Mouse (Mus musculus) spleen, postnatal 36 days (tissue): Measurements from ENCODE around the gene Kcnk5.
A peak's percentile ranks its signal among the peaks of the same experiment; 100 is the strongest.

ENCODE experiments used
- DNase-seq, 2 experiments: peaks; one replicate each; pipeline ENCODE4 v3.0.0; 2022; ENCODE audit warnings: low spot score in 2 of 2, mixed read lengths in 1 of 2

Kcnk5 gene

DNA sequence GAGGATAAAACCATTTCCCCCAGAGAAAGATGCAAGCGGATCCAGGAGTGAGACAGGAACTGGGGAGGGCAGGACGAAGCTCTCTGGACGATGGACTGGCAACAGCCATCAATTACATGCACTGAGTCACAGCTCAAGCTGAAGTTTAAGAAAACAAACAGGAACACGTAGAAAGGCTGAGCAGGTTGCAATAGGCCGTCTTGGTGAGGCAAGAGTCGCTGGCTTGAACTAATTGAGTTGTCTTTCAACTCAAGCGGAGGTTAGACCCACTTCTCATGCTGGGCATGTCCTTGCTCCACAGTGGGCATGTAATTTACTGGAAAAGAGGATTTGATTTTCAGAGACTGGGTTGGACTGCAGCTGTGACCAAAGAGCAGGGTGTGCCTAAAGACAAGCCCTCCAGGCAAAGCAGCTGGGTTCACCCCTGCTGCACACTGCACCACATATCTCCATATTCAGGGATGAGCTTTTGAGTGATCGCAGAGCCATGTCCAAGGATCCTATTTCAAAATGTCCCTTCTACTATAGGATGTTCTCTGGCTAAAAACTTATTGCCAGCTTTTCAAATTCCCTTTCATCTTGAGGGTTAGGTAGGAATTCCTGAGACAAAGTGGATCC is 19.6 kb upstream of the Kcnk5 start:
- no peak for DNase-seq

DNA sequence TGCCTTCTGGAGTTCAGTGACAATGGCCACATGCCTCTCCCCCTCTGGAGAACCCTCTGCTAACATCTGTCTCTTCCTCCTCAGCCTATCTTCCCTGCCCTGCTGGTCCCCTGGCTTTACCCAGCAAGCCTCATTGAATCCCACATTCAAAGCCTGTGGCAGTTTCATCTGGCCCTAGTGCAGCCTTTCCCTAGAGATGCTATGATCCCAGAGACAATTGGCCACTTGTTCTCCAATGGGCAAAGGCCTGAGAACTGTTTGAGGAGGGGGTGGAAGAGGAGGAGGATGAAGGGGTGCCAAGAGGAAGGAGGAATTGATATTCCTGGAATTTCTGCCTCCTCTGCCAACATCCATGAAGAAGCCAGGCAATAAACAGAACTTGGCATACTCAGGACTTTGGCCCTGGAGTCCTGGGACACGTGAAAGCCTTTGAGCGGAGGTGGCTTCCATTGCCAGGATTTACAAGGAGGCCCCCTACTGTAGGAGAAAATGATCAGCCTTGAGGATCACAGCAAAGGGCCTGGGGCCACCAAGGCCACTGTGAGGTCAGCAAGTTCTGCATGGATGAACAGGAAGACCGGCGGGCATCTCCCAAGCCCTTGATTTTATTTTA is 11.6 kb upstream of the Kcnk5 start:
- DNase-seq: no peak

DNA sequence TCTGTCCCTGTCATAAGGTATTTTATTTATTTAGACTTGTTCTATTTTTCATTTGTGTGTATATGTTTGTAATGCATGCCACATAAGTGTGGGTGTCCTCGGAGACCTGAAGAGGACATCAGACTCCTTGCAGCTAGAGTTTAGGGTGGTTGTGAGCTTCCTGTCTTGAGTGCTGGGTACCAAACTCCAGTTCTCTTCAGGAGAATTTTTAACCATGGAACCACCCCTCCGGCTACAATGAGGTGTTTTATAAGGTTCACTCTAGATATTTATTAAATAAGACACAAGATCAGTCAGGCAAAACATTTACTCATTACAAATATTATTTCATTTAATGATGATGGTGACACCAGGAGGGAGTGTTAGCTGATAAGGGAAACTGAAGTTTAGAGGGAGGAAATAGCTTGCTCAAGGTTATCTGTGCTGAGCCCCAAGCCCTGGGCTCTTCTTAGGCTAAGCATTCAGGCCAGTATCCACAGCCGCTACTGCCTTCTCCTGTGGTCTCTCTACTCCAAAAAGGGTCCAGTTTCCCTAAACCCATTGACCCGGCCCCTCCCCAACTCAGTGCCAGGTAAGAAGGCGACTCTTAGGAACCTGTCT is 9.6 kb upstream of the Kcnk5 start:
- no peak for DNase-seq

DNA sequence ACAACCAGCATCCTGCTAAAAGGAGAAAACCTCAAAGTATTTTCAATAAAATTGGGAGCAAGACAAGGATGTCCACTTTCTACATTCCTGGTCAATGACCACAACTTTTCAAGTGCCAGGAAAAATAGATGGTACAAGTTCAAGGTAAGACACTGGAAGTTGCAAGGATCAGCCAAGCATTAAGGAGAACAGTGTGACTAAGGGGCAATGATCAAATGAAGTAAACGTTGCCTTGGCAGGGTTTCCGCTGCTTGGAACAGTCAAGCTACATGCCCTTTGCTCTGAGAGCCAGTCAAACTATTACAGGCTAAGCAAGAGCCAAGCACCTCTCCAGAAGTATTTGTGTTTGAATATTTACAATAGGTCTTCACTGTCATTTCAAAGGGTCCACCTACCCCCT is 8.1 kb upstream of the Kcnk5 start:
- DNase-seq: no peak

DNA sequence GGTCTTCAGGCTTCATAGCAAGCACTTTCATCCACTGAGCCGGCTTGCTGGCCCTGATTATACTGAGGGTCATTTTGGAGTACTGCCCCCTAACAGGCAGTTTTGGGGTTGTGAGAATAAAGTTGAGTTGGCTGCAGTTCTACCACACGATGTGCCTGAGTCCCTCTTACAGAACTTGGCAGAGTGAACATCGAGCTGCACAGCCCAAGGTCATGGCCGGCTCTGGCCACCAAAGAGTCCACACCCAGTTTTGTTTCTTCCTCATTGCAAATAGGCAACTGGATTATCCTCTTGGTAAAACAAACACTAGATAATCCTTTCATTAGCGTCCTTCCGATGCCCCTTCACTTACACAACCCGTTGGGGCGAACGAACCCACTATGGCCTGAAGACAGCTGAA is 3.8 kb upstream of the Kcnk5 start:
- DNase-seq: no peak

DNA sequence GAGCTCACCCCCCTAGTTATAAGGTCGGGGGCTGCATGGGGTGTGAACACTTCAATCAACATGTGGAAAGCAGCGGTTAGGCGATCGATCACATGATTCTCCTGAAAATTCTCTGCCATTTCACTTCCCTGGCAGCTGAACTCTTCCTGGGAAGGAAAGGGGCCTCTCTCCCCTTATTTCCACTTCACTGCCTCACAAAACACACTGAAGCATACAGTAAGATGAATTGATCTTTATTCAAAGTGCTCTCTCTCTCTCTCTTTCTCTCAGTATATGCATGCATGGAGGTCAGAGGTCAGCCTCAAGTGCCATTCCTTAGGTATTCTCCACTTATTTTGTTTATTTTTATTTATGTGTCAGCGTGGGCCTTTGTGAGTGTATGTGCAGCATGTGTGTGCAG is 2.1 kb upstream of the Kcnk5 start:
- no peak for DNase-seq

DNA sequence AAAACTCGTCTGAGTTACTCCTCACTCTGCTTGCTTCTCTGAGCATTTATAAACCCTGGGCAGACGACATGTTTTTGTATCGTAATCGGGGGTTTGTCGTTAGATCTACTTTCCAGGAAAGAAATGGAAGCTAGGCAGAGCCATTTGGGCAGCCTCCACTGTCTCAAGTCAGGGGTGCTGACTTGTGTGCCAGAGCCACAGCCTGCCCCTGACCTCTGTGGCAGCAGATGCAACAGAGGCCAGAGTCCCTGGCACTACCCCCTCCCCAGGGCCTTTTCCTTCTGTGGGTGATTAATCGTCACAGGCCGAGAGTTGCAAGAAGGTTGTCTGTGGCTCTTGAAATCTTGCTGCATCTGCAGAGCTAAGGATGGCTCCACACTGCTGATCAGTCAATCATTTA is 987 bp upstream of the Kcnk5 start:
- no peak for DNase-seq

DNA sequence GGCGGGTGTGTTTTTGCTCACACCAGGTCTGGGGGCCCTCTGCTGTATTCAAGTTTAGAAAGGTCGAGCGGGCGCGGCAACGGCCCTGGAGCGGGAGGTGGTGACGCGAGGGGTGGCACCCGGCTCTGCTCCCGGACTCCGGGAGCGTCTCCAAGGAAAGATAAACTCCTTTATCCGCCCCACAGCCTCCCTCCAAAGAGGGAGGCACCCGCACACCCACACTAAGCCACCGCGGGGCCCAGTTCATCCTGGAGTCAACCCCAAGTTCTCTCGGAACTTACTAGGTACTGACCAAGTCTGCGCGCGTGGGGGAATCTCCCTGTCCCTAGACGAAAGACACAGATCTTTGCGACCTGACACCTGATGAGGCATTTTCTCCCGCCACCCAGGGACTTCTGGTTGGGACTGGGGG is 852 bp downstream of the Kcnk5 start:
- DNase-seq: peak; percentile 46 to 53

DNA sequence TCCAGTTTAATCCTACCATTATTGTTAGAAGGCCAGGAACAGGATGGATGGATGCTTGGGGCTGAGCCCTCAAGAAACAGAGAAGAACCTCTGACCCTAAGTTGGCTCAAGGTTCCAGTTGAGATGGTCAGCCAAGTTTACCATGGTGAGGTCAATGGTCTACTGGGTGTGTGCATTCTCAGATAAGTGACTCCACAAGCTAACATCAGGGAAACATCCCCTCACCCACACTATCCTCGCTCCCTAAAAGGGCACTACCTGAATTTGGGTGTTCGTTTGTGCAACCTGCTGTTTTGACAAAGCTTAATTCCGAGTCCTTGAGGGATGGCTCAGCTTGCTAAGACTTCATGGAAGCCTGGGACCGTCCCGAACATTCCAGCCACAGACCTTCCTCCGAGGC is 1.3 kb downstream of the Kcnk5 start:
- DNase-seq: no peak

DNA sequence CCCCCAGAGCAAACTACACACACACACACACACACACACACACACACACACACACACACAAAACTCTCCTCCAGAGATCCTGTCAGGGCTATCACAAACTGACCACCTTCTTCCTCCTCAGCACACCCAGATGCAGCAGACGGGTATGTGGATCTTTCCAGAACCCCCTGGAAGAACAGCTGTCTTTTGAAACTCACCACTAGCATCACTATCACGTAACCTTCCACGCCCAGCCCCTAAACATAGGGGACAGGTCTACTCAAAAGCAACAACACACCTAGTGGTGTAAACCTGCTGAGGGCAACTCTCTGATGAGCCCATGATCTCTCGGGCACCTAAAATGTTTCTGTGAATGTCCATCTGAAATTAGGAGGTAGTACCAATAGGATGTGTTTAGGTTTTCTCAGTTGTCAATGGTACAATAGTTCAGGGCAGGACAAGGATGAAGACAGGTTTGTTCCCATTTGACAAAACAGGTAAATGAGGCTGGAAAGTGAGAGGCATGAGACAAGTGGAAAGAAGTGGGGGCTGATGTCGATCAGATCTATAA is 1.8 kb downstream of the Kcnk5 start:
- no peak for DNase-seq

DNA sequence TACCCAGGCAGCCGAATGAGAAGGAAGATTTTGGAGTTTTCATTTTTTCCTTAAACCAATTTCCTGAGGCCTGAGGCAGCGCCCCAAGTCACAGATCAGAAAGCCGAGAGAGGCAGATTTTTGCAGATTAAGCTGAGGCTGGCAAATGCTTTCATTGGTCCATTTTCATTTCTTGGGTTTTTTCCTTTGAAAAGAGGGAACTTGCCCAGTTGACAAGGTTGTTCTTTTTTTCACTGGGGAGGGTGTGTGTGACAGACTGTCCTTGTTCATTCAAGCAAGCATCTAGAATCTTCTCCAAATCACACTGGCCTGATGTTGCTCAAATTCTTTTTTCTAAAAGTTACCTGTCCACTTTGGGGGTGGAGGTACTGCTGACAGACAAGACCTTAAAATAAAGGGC is 2.5 kb downstream of the Kcnk5 start:
- DNase-seq: peak; percentile 28 to 43

DNA sequence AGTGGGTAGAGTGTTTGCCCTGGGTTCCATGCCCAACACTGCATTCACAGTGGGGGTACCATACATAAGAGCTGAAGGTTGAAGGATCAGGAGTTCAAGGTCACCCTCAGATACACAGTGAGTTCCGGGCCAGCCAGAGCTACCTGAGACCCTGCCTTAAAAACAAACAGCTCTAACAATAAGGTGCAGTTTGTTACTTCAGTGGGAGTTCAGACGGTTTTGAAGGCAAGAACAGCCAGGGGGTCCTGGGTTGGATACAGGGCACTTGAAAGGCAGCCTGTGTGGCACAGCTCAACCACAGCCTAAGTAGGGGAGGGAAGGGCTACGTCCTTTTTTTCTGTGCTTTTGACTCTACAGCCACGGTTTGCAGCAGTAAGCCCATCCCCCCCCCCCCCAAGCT is 3.0 kb downstream of the Kcnk5 start:
- DNase-seq: no peak

DNA sequence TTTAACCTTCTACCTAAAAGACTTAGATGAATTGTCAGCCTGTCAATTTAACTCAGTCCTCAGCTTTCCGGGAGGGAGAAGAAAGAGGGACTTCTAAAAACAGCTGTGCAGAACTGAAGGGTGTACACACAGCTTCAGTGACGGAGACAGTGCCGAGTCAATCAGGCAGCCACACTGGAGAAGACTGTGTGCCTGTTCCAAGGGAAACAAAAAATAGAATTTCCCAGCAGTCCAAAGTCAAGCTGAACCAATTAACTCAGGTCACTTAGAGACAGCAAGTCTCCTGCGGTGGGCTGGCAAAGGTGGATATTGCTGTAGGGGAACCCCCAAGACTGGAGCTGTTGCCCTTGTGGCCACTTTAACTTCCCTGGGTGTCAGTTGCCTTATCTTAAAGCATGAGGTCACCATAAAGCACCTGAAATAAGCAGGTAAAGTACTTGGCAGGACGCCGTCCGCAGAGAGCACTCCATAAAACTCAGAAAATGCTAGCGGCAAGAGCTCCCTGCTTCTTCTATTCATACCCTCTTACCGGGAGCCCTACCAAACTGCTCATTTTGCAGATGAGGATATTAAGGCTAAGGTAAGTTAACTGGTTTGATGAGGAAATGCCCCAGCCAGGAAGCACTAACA is 4.0 kb downstream of the Kcnk5 start:
- no peak for DNase-seq

DNA sequence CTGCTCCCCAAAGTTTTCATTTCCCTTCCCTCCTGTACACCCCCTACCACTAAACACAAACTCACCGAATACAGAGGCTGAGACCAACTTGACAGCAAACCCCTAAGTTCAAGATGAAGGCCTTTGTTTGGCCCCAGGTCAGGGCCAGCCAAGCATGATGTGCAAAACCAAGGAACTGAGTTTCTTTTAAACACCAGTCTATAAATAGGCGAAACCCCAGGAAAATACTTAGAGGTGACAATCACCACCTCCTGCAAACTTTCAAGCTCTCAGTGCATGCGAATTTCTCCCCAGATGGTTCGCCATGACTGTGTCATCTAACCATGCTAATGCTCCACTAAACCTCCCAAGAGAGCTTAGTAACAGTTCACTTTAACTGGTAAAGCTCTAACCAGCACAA is 5.9 kb downstream of the Kcnk5 start:
- DNase-seq: no peak

DNA sequence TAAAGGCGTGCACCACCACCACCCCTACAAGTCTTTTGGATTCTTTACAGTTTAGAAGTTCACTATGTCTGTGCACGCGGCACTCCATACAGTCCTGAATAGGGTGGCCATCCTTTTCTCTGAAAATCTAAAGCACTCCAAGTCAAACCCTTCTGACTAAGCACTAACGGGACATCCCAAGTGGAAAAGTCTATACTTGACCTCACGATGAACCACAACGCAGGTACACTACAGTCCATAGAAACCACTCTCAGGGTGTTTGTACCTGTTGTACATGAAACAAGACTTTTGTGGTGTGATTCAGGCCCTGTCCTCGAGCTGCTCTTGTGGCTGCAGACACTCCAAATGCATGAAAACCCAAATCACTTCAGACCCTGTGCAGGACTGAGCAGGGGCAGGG is 6.5 kb downstream of the Kcnk5 start:
- DNase-seq: no peak

DNA sequence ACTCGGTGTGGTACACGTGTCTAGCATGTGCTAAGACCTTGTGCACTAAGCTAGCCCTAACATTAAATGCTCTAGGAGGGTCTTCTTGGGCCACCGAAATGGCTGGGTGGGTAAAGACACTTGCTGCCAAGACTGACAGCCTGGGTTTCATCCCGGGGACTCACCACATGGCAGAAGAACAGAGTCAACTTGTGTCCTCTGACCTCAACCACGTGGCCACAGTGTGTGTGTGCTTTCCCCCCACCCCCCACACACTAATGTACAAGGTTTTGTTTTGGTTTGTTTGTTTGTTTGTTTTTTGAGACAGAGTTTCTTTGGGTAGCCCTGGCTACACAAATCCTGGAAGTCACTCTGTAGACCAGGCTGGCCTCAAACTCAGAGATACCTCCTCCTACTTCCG is 6.9 kb downstream of the Kcnk5 start:
- DNase-seq: no peak

DNA sequence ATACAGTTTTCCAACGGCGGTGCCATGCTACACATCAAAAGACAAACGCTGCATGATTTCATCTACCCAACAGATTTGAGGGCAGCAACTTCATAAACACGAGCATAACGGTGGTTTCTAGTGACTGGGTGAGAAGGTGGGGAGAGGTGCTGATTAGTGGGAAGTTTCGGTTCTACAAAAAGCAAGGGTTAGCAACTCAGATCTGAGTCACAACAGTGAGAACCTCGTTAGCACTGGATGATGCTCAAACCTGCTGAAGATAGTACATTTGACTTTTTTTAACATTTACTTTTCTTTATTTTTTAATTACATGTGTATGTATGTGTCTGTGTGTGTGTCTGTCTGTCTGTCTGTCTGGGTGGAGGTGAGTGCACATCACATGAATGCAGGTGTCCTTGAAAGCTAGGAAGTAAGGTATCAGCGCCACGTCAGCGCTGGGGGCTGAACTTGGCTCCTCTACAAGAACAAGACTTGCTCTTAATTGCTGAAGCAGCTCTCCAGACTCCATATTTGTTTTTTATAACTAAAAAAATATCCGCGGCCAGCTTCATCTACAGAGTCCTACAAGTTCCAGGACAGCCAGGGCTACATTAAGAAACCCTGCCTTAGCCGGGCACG is 7.6 kb downstream of the Kcnk5 start:
- DNase-seq: peak; percentile 50 to 53

DNA sequence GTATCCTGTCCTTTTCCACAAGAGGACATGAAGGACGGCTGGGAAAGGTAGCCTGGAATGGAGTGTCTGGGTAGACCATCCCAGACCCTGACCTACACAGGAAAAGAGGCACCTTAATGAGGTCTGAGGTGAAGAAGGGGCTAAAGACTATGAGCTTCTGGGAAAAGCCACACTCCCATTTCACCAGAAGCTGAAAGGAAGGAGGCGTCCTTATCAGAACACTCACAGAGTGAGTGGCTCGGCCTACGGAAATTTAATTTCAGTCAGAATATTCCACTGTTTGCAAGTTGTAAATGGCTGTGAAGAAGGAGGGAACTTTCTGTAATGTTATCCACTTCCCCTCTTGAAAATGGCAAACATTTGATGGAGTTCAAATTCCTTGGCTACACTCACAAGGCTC is 8.7 kb downstream of the Kcnk5 start:
- no peak for DNase-seq

DNA sequence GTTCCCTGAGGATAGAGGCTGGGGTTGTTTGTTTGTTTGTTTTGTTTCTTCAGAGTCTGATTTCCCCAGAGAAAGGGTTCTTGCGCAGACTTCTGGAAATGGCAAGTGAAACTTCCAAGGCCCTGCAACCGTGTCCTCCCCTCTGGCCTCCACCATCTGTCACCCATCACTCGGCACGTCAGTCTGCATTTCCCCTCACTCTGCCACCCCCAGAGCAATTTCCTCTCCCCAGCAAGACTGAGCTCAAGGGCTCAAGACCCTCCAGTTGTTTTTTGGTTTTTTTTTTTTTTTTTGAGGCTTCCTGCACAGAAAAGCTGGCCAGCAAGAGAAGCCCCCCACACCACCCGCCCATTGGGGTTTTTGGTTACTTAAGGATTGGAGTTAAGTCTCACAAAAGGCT is 9.1 kb downstream of the Kcnk5 start:
- DNase-seq: peak; percentile 28 to 46

DNA sequence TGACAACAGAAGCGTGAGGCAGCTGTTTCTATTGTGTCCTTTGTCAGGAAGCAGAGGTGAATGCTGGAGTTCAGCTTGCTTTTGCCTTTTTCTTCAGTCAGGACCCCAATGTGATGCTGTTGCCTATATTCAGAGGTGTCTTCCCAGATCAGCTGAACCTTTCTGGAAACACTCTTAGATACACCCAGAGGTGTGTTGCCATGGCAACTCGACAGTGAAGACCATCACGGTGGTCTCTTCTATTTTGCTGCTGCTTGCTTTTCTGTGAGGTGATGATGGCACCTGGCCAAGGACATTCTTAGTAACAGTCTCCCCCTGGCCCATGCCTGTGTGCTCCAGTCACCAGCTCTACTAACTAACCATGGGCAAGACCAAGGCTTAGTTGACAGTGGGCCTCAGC is 9.8 kb downstream of the Kcnk5 start:
- DNase-seq: no peak

DNA sequence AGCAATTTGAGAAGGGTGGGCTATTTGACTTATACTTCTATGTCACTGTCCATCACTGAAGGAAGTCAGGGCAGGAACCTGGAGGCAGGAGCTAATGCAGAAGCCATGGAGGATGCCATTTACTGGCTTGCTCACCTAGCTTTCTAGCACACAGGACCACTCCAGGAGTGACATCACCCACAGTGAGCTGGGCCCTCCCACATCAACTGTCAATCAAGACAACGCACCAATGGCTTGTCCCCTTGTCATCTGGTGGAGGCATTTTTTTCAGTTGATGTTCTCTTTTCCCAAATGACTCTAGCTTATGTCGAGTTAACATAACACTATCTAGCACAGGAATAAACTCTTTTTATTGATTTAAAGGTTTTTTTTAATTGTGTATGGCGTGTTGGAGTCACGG is 12.4 kb downstream of the Kcnk5 start:
- no peak for DNase-seq

DNA sequence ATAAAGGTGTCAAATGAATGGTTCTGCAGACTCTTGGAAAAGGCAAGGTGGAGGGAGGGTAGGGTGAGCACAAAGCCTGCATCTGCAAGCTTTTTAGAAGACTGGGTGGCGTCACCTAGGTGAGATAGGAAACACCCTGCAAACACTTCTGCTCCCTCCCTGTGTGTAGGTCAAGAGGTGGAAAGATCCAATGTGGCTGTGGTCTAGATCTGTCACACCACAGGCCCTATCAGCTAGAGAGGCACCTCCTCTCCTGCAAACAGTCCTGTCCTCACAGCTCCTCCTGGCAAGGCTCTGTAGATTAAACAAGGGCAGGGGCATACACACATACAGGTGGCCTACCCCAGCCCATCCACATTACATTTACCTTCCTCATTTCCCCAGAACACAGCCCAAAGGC is 13.1 kb downstream of the Kcnk5 start:
- no peak for DNase-seq

DNA sequence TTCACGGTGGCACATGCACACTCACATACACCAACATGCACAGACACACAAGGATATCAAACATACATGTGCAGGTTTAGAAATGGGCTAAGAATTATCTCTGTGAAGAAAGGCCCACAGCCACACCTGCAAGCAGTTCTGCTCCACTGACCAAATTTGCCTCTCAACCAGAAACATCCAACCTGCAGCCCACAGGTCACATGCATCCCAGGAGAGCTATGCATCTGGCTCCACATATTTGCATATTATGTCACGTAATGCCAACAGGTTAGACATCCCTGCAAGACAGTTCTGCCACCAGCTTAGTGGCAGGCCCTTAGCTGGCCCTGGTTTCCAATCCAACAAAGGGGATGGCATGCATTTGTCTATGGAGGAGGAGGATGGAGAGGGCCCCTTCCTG is 13.6 kb downstream of the Kcnk5 start:
- peak; percentile 70 to 71 for DNase-seq
